Mouse (Mus musculus): ENCODE measurements around the gene Cmpk2. TPM values are rescaled to one million over a fixed set of nuclear protein-coding genes. Genes with fewer than 3 reads are reported as not detected.
"Not testable (repeated sequence)": the region's sequence is repeated elsewhere in the genome, so short reads cannot be mapped to it uniquely, and the experiment has no call there.

Gene Cmpk2
- total RNA-seq, 2 experiments from 2014 or later: 15.1 to 16.2 TPM

DNA sequence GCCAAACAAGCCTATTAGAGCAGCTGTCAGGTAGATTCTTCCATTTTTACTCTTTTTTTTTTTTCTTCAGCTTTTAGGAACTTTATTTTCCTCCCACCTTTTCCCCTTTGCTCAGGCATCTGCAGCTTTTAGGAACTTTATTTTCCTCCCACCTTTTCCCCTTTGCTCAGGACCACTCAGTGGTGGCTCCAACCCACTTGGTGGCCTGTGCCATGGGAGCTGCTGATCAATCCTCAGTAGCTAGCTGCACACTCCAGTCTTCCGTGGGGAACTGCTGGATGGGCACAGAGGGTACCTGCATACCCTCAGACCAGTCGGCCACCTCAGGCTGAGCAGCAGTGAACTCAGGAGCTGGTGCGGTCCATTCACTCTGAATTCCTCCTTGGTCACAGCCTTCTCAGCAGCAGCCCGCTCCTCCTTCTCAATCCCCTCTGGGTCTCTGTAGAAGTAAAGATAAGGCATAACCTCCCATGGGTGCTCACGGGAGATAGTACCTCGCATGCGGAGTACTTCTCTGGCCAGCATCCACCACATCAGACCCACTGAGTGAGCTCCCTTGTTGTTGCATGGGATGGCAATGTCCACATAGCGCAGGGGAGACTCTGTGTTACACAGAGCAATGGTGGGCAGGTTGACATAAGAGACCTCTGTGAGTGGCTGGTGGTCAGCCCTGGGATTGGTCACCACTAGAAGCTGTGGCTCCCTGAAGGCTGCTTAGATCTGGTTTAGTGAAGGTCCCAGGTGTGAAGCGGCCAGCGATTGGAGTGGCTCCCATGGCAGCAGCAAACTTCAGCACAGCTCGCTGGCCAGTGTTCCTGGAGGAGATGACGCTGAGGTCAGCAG, 17.0 kb downstream of the Cmpk2 start:
- DNase-seq: not testable (repeated sequence)

DNA sequence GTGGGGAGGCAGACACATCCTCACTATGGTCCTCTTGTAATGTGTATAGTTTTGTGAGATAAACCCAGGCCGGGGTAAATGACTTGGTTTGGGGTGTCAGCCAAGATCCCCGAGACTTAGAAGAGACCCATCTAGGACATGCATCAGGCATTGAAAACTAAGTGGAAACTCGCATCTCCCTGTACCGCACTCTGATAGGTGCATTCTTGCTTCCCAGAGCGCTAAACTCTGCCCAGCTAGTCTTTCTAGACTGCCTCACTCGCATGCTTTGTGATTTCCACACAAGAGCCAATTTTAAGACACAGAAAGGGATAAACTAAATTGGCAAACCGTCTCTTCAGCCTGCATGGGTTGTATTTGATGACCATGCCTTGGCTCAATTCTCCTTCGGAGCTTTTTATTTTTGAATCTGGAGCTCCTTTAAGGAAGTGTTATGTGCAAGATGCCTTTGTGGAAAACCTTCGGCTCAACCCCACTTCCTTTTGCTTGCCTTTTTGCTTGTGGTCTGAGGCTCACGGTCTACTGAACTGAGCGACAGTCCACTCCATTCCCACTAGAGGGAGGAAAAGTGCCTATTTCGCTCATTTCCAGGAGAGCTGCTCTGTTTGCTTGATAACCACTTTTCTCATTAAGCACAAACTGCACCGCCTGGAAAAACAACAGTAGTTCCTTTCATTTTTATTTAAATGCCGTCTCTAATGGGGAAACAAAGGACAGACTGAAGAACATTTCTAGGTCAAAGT, 19.0 kb downstream of the Cmpk2 start:
- peak; percentile 26 to 38 for DNase-seq

DNA sequence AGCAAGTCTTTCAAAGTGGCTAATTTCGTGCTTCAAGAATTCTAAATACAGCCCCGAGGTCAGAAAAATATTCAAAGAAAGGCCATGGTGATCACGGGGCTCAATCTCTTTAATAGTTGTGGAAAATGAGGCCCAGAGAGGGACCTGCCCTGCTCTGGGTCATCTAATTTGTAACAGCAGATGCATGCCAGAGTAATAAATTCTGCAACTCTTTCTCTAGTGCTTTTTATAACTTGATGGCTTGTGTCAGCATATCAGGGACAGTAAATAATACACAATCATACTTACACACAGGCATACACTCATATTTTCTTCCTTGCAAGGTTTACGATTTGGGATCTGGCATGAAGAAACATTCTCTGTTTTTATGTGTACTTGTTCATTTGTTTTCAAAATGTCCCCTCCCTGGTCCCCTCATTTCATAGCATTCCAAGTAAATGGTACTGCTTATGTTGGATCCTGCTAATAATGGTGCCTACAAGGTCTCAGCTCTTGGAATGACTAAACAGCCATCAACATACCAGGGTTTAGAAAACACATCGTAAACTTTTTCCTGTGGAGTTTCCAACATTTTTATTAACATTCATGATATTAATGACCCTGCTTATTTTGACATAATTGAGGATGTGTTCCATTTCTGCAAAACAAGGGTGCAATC, 19.7 kb downstream of the Cmpk2 start:
- no peak for DNase-seq

DNA sequence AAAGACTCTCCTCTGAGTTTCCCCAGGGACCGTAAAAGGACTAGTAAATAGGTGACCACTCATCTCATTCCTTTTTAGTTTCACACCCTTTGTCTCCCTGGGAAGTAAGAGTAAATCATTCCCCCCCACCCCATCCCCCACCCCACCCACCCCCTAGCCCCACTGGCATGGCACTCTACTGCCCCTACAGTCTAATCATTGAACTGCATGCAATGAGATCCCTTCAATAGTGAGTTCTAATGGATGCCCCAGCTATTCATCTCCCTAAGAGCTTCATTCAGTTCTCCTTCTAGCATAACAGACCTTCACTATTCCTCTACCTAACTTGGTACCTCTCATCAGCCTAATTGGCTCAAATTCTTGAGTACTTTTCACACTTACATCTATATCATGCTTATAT, 20.9 kb downstream of the Cmpk2 start:
- DNase-seq: no peak

DNA sequence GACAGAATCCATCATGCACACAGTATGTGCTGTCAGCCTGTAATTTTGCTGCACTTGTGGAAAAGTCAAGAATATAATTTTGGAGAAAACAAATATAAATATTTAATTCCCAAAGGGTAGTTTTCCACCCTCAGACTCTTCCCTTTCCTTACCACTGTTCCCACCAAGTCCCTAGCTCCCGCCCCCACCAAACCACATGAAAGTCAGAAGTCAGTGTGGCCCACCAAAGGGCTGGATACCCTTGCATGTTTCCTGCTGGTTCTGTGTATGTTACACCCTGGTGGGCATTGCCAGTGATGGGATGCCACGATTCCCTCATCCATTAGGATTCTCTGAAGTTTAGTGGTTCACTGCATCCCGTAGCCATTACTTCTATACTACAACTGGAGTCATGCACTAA, 32.0 kb downstream of the Cmpk2 start:
- DNase-seq: no peak

DNA sequence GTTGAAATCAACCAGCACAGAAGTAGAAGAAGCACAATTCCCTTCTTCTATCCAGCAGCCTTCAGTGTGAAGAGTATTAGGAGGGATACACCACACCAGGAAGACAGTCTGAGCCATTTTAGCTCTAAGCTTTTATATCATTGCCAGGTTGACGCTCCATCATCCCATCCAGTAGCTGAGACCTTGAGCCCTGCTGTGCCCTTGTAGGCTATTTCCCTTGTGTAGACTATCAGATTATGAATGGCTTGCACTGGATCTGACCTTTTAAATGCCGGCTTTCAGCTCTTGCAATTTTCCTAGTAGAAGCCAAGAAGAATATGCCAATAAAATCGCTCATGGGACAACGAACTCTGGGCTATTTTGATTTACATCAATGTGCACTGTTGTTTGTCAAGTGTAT, 42.0 kb downstream of the Cmpk2 start:
- no peak for DNase-seq

DNA sequence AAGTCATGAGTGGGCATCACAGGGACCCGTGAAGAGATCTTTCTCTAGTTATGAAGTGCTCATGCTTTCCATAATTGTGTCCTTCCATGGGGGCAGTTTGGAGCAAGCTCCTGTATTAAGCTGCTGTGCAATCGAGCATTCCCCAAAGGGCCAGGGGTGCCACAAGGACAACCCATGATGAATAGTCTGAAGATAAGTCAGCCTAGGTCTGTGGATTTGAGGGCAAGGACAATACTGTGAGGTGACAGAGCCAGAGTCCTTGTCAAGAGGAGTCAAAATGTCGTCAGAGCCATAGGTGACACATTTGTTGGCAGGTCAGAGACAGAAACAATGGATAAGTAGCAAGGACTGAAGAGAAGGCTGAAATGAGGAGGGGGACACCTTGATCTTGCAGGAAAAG, 49.2 kb downstream of the Cmpk2 start:
- DNase-seq: no peak

DNA sequence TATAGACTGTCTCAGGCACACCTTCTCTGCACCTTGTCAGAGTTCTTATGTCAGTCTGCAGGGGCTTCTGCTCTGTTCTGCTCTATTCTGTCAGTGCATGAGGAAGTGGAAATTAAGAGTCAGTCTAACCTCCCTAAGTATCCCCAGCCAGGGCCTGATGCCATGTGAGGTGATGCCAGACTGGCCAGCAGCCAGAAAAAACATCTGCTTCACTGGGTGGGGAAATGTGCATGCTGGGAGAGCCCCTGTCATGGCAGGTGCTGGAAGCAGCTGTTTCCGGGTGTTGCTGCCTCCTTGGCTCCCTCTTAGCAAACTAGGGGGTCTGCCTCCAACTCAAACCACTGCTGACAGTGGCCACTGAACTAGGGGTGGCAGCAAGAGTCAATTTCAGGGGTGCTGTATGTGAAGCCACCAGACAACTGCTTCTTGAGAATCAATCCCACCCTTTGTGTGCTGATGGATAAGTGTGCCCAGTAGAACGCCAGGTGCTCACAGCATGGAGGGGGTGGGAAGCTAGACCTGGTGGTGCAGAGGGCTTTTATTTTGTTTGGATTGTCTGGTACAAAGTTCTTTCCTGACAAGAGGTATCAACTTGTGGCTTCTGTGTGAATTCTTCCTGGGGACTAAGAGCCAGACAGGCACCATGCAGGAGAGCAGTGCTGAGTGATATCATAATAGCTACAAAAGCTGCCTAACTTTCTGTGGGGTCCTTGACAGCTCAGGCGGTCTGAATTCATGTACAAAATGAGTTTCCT, 56.1 kb downstream of the Cmpk2 start:
- DNase-seq: no peak

DNA sequence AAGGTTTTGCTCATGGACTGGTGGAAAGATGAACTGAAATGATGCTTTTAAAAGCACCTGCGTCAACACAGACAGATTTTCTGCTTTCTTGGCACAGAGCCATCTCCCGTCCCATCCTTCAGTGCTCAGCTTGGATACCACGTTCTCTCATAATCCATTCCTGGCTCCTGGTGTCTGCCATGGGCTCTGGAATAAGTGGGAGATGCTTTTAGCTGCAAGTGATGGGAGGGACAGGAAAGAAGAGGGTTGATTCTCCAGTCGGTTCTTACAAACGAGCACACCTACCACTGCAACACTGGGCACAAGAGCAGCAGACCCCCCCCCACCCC, 56.7 kb downstream of the Cmpk2 start:
- DNase-seq: no peak

Other genes with a start within 250 kb of the Cmpk2 start
- gene Rnf144a, start 54.0 kb upstream of the Cmpk2 start, total RNA-seq (2021): 10 to 100 TPM; 22.6 to 23.8 TPM
- under 1 TPM; 0.30 to 0.57 TPM for gene Rsad2, start 12.8 kb upstream of the Cmpk2 start, total RNA-seq (2021)

Measured in layer of hippocampus, postnatal 36 days (tissue).